Mouse (Mus musculus) embryonic facial prominence, embryonic 15.5 days (tissue): Measurements from ENCODE around the gene 4933424G06Rik. TPM values are rescaled to one million over a fixed set of nuclear protein-coding genes. Genes with fewer than 3 reads are reported as not detected.
A peak's percentile ranks its signal among the peaks of the same experiment; 100 is the strongest.

Source experiments
- ATAC-seq: fragments of 200-750 bp; cut with Nextera tagmentation; 2 replicates; pipeline ENCODE4 v1.8.0; 2017; ENCODE audit warnings: low read depth, moderate TSS enrichment; ENCODE audit not compliant: insufficient number of reproducible peaks, low FRiP score, low TSS enrichment
- H3K27ac ChIP-seq: fragments of 300-500 bp; sonication (generic); replicated peaks from 2 replicates; pipeline ENCODE4 v1.5.1; 2015; ENCODE audit warnings: mild to moderate bottlenecking, inconsistent platforms
- H3K27me3 ChIP-seq: fragments of 300-500 bp; sonication (generic); 2 replicates; pipeline ENCODE4 v1.6.1; 2015; ENCODE audit warnings: inconsistent platforms
- H3K36me3 ChIP-seq: fragments of 300-500 bp; sonication (generic); 2 replicates; pipeline ENCODE4 v1.6.1; 2015; ENCODE audit warnings: mild to moderate bottlenecking, inconsistent platforms
- H3K4me1 ChIP-seq: fragments of 300-500 bp; sonication (generic); 2 replicates; pipeline ENCODE4 v1.6.1; 2015; ENCODE audit warnings: inconsistent platforms
- H3K4me2 ChIP-seq: fragments of 300-500 bp; sonication (generic); replicated peaks from 2 replicates; pipeline ENCODE4 v1.6.1; 2015; ENCODE audit warnings: mild to moderate bottlenecking, inconsistent platforms
- H3K4me3 ChIP-seq: fragments of 300-500 bp; sonication (generic); replicated peaks from 2 replicates; pipeline ENCODE4 v1.5.1; 2015; ENCODE audit warnings: mild to moderate bottlenecking, inconsistent platforms
- H3K9ac ChIP-seq: fragments of 300-500 bp; sonication (generic); 2 replicates; pipeline ENCODE4 v1.6.1; 2015; ENCODE audit warnings: inconsistent platforms
- H3K9me3 ChIP-seq: fragments of 300-500 bp; sonication (generic); replicated peaks from 2 replicates; pipeline ENCODE4 v1.6.1; 2016; ENCODE audit warnings: inconsistent platforms
- WGBS: fragments of 180-500 bp; shearing (Covaris S2); methylation state at CpG from one replicate; pipeline ENCODE4 v1.1.7; 2015; 5-methylcytosine and 5-hydroxymethylcytosine counted together
- polyA plus RNA-seq: library from polyadenylated mRNA; unstranded; fragments of >200 nt; fragmentation: Nextera tagmentation; extraction: Ambion mirVana; gene quantifications from 2 replicates; pipeline ENCODE4 v1.2.1, GENCODE M21; 2015

4933424G06Rik gene
- polyA plus RNA-seq, 1 experiment from 2014 or later, result 0.44 TPM

DNA sequence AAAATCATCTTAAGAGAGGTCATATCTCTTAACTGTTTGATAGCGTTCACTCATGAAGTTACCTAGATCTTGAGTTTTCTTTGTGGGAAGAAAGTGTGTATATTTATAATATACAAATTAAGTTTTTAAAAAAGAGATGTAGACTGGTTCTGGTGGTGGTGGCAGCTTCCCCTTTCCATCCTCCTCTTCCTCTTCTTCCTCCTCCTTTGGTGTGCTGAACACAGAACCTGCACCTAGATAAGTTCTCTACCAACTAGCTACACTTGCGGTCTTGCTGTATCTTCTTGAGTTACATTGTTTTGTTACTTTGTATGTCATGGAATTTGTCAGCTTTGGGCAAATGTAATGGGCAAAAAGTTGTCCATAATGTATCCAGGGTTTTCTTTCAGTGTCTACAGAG is 1.2 kb downstream of the 4933424G06Rik start:
- Histone ChIP-seq H3K36me3 (peaks cover 11% of the 10 kb centered on the region), H3K4me3 (no peak overlapping the region), H3K9ac (no peak overlapping the region), H3K4me2 (no peak overlapping the region), H3K27me3 (no peaks in the 10 kb centered on the region), H3K4me1 (peaks cover 20% of the 10 kb centered on the region), H3K9me3 (no peaks in the 10 kb centered on the region; the same call in 1 of the 2 replicates), H3K27ac (no peak overlapping the region)
- 93% methylated on average over 2 of the region's 2 CpGs for WGBS
- ATAC-seq, result no peak

- Histone ChIP-seq H3K4me3 (no peak within 1 kb of the TSS), H3K36me3 (no peaks in the 10 kb centered on the region), H3K4me2 (no peak within 1 kb of the TSS), H3K4me1 (no peaks in the 10 kb centered on the region), H3K27me3 (no peaks in the 10 kb centered on the region), H3K9ac (no peak within 1 kb of the TSS), H3K27ac (no peak within 1 kb of the TSS), H3K9me3 (no peaks in the 10 kb centered on the region)
- 70% methylated on average over 5 of the region's 5 CpGs for WGBS
- ATAC-seq, result no peak
Observed at GRCm38 (mm10) chr1:36714311-36714710, 4.4 kb downstream of the 4933424G06Rik start, which contains the start of gene Actr1b. Gene Actr1b (minus strand): TSS chr1:36714422.

- no peak for ATAC-seq
- H3K36me3 ChIP-seq, result no peaks in the 10 kb centered on the region
- H3K4me3 ChIP-seq, result no peak overlapping the region
- no peak overlapping the region for H3K9ac ChIP-seq
- H3K9me3 ChIP-seq, result no peaks in the 10 kb centered on the region
- H3K4me1 ChIP-seq, result peaks cover 11% of the 10 kb centered on the region
- WGBS, result 91% methylated on average over 1 of the region's 1 CpGs
- no peak overlapping the region for H3K4me2 ChIP-seq
- no peak overlapping the region for H3K27ac ChIP-seq
- no peaks in the 10 kb centered on the region for H3K27me3 ChIP-seq
Observed at GRCm38 (mm10) chr1:36718786-36719185, 8.8 kb downstream of the 4933424G06Rik start.

DNA sequence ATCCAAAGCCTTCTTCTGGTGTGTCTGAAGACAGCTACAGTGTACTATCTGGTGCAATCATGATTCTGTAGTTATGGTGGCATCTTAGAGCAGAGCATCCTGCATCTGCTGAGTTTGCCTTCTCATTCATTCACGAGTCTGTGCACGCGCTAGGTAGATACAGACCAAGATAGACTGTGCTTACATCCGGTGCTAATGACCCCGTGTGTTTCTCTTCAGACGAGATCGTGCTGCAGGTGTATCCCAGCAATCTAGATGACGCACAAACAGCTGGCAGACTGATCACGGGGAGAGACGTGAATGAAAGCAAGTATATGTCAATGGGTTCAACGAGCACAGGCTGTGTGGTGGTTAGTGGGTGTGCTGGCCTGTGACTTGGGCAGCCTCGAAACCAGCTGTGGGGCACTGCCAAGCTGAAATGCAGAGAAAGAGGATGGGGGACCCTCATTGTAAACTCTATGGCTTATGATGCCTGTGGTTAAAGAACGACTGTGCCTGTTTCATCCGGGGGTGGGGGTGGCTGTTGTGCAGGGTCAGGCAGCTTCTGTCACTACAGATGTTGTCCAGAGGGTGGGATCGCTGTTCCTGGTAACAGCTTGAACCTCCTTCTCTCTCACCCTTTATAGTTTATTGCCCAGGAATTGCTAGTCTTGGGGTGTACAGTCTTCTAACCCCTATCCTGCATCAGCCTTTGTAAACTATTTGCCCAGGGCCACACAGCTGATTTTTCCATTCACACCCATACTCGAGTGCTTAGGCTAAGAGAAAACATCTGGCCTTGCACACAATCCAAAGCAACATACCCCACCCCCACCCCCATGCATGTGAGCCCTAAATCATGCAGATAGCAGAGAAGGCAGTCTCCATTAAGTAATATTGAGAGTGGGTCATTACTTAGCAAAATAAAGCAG is 13.5 kb downstream of the 4933424G06Rik start:
- no peak overlapping the region for H3K27ac ChIP-seq
- no peak for ATAC-seq

GRCm38 (mm10) chr1:36724057-36724431 is 14.1 kb downstream of the 4933424G06Rik start:
- no peak overlapping the region for H3K4me2 ChIP-seq
- H3K27me3 ChIP-seq, result no peaks in the 10 kb centered on the region
- H3K27ac ChIP-seq, result no peak overlapping the region
- H3K9me3 ChIP-seq, result no peaks in the 10 kb centered on the region
- H3K9ac ChIP-seq, result no peak overlapping the region
- H3K4me3 ChIP-seq, result no peak overlapping the region
- 59% methylated on average over 4 of the region's 4 CpGs for WGBS
- peaks cover 17% of the 10 kb centered on the region for H3K4me1 ChIP-seq
- ATAC-seq, result no peak
- no peaks in the 10 kb centered on the region for H3K36me3 ChIP-seq

More for the DNA sequence above, 13.5 kb downstream of the 4933424G06Rik start:
- no peak overlapping the region for H3K9ac ChIP-seq
- H3K4me1 ChIP-seq, result peaks cover 17% of the 10 kb centered on the region
- H3K4me3 ChIP-seq, result no peak overlapping the region
- no peaks in the 10 kb centered on the region for H3K27me3 ChIP-seq
- no peak overlapping the region for H3K4me2 ChIP-seq
- H3K36me3 ChIP-seq, result no peaks in the 10 kb centered on the region
- H3K9me3 ChIP-seq, result no peaks in the 10 kb centered on the region
- WGBS, result 49% methylated on average over 16 of the region's 16 CpGs

DNA sequence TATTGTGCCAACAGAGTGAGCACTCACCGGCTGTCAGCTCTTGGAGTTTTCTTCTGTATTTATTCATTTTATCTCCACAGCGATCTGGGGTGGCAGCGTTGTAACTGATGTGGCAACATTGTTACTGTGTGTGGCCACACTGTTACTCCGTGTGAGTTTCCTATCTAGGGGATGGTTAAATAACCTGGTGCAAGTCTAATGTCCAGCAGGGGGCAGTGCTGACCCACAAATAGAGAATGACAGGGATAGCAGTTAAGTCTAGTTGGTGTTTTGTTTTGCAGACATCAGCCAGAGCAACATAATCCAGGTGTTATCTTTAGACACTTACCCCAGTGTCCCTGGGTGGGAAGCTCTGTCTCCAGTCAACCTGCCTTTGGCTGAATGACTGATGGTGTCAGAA is 27.4 kb downstream of the 4933424G06Rik start:
- Histone ChIP-seq H3K4me2 (no peak overlapping the region), H3K36me3 (no peaks in the 10 kb centered on the region), H3K27ac (no peak overlapping the region), H3K27me3 (no peaks in the 10 kb centered on the region), H3K9ac (no peak overlapping the region), H3K4me1 (no peaks in the 10 kb centered on the region), H3K9me3 (no peaks in the 10 kb centered on the region), H3K4me3 (no peak overlapping the region)
- no peak for ATAC-seq
- 19% methylated on average over 4 of the region's 4 CpGs for WGBS

DNA sequence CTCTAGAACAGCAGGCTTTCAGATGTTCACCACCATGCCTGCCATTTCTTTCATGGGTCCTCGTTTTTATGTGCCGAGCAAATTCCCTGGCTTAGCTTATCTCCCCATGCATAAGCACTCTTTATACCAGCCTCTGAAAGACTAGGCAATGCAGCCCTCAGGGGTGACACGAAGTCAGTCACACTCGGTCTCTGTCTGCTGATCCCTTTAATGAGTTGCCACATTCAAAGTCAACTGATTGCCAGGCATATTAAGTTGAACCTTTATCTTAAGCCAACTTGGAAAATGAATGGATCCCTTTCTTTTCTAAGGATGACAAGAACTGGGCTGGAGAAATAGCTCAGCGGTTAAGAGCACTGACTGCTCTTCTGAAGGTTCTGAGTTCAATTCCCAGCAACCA is 29.3 kb downstream of the 4933424G06Rik start:
- H3K4me3 ChIP-seq, result no peak overlapping the region
- 0 out of 2 replicates have a peak, but pooled peaks cover 3% of the 10 kb centered on the region for H3K4me1 ChIP-seq
- H3K36me3 ChIP-seq, result no peaks in the 10 kb centered on the region
- no peak overlapping the region for H3K4me2 ChIP-seq
- 68% methylated on average over 5 of the region's 5 CpGs for WGBS
- no peak overlapping the region for H3K27ac ChIP-seq
- H3K27me3 ChIP-seq, result no peaks in the 10 kb centered on the region
- H3K9ac ChIP-seq, result no peak overlapping the region
- no peak for ATAC-seq
- no peaks in the 10 kb centered on the region for H3K9me3 ChIP-seq

- no peak overlapping the region for H3K4me2 ChIP-seq
- ATAC-seq, result no peak
- no peak overlapping the region for H3K4me3 ChIP-seq
- H3K36me3 ChIP-seq, result no peaks in the 10 kb centered on the region
- H3K27me3 ChIP-seq, result no peaks in the 10 kb centered on the region
- H3K27ac ChIP-seq, result no peak overlapping the region
- 70% methylated on average over 9 of the region's 9 CpGs for WGBS
- H3K4me1 ChIP-seq, result peaks cover 6% of the 10 kb centered on the region; the same call in 1 of the 2 replicates
- no peaks in the 10 kb centered on the region for H3K9me3 ChIP-seq
- H3K9ac ChIP-seq, result no peak overlapping the region
Observed at GRCm38 (mm10) chr1:36743046-36743445, 33.1 kb downstream of the 4933424G06Rik start.

DNA sequence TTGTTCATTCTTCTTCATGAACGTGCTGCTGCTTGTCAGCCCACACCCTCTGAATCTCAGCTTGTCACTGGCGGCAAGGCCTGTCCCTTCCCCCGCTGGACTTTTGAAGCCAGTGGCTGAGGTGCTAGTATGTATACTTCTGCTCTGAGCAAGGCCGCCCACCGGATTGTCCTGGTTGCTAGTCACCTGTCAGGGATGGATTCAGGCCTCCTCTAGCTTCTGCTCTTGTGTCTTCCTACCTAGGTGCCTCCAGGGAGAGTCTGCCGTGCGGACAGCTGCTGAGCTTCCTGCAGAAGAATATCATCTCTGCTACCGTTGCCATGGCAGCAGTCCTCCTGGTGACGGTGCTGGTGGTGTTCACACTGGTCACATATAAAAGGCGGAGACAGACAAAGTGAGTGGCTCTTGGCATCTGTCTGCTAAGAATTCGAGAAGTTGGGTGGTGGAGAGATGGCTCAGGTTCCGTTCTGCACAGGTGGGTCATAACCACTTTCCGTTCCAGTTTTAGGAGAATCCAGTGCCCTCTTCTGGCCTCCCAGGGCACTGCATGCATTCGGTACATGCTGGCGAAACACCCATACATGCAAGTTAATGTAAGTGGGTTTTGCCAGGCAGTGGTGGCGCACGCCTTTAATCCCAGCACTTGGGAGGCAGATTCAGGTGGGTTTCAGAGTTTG is 34.5 kb downstream of the 4933424G06Rik start:
- no peaks in the 10 kb centered on the region for H3K36me3 ChIP-seq
- no peak overlapping the region for H3K9ac ChIP-seq
- ATAC-seq, result no peak
- H3K27me3 ChIP-seq, result no peaks in the 10 kb centered on the region
- peaks cover 6% of the 10 kb centered on the region; the same call in 1 of the 2 replicates for H3K4me1 ChIP-seq
- H3K27ac ChIP-seq, result no peak overlapping the region
- H3K9me3 ChIP-seq, result no peaks in the 10 kb centered on the region
- peak overlapping the region; percentile 25 for H3K4me3 ChIP-seq
- peak overlapping the region; percentile 46 for H3K4me2 ChIP-seq
- WGBS, result 21% methylated on average over 17 of the region's 17 CpGs

DNA sequence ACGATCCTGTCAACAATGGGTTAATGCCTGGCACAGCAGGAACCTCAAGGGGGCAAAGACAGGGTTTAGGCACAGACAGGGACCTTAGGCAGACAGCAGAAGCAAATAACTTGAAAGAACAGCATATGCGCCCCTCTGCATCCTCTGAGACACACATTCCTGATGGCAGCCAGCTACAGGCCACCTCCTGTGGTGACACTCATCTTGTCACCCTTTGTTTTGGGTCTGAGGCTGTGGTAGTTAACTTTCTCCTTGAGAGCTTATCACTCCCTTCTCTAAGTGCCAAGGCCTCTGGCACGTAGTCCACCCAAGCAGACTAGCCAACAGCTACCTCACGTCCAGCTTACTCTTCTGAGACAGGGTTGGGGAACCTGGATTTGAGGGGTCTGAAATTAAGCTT is 35.7 kb downstream of the 4933424G06Rik start:
- Histone ChIP-seq H3K4me1 (peaks cover 6% of the 10 kb centered on the region; the same call in 1 of the 2 replicates), H3K9ac (no peak overlapping the region), H3K4me3 (no peak overlapping the region), H3K36me3 (no peaks in the 10 kb centered on the region), H3K4me2 (no peak overlapping the region), H3K27ac (no peak overlapping the region), H3K27me3 (no peaks in the 10 kb centered on the region), H3K9me3 (no peaks in the 10 kb centered on the region)
- no peak for ATAC-seq
- 51% methylated on average over 4 of the region's 4 CpGs for WGBS

- H3K4me1 ChIP-seq, result peaks cover 6% of the 10 kb centered on the region; the same call in 1 of the 2 replicates
- 42% methylated on average over 15 of the region's 15 CpGs for WGBS
- no peak overlapping the region for H3K4me2 ChIP-seq
- H3K27ac ChIP-seq, result no peak overlapping the region
- ATAC-seq, result no peak
- no peak overlapping the region for H3K4me3 ChIP-seq
- no peak overlapping the region for H3K9ac ChIP-seq
- H3K27me3 ChIP-seq, result no peaks in the 10 kb centered on the region
- H3K9me3 ChIP-seq, result no peaks in the 10 kb centered on the region
- H3K36me3 ChIP-seq, result no peaks in the 10 kb centered on the region
Observed at GRCm38 (mm10) chr1:36746452-36746851, 36.5 kb downstream of the 4933424G06Rik start.
